Mouse (Mus musculus) regulatory T cell (primary cell): ENCODE measurements at regions not wholly inside any gene's neighbourhood (a gene's known extent, or its start where the extent isn't known, plus 50 kb on each side); places are given as distances from the start of the nearest gene placed in this dataset.
"Not testable (repeated sequence)": the region's sequence is repeated elsewhere in the genome, so short reads cannot be mapped to it uniquely, and the experiment has no call there.

Source experiments
- in situ Hi-C: fragments of 300-600 bp; cut with MboI, MseI; formaldehyde crosslinking; loops from one replicate; pipeline ENCODE4 v1.15.1; 2025; ENCODE audit warnings: high pct_unique_total_duplicates

GRCm38 (mm10) chr13:60470426-60471398, 131.0 kb upstream of the Dapk1 start:
- in situ Hi-C loops = loop anchor here (5.0 kb wide), 2 partner anchors 272 to 623 kb away; no protein-coding TSS in a partner anchor

- in situ Hi-C loops = loop anchor here (5.0 kb wide), 2 partner anchors 271 to 624 kb away; no protein-coding TSS in a partner anchor
Observed at GRCm38 (mm10) chr13:60471602-60472001, 130.1 kb upstream of the Dapk1 start.

DNA sequence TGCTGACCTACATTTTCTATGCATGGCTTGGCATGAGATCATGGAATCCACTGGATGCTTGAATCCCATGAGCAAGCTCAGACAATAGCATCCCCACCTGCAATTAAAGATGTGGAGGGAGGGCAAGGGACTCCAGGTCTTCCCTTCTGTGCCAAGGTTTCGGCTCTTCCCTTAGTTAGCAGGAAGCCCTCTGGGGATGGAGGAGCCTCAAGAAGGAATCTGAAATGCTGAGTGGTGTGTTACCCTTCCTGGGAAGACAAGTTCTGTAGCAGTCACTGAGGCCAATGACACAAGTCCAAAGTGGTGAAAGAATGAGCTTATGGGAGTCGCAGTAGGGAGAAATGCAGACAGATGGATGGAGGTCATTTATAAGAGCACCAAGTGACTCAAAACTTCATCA, 125.4 kb upstream of the Dapk1 start:
- in situ Hi-C loops = no loop called here

- in situ Hi-C loops = no loop called here
Observed at GRCm38 (mm10) chr13:60478301-60478700, 123.4 kb upstream of the Dapk1 start.

- in situ Hi-C loops = no loop called here
Observed at GRCm38 (mm10) chr13:60479043-60479861, 122.5 kb upstream of the Dapk1 start.

DNA sequence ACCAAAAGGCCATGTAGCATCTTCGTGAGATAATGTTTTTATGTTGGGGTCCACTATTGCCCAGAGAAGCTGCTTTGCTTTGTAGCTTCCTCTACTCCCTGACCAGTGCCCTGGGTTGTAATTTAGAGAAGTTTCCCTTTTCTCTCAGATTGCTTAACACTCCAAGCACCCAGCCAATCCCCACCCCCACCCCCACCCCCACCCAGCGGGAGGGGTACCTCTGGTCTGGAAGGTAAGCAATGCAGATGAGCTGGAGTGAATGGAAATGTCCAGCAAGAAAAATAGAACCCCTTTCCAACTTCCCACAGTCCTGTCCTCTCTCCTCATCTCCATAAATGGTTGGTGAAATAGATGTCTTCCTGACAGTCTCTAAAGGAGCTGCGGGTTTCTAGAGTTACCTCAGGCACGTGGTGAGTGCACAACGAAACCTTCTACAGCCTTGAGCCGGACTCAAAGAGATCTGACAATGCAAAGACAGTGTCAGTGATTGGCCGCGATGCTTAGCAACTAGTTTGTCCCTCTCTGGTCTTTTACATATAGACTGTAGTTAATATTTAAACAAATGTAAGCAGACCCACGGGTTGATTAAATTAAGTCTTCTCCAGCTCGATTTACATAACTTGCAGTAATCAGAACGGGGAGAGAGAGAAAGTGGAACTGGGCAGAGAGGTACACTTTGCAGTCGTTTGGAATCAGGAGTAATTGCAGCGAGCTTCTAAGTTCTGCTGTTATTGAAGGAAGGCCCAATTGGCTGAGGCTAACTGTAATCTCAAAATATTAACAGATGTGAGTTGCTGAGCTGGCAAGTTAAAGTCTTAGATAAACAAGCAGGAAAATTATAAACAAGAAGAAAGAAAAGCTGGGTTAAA, 121.7 kb upstream of the Dapk1 start:
- in situ Hi-C loops = no loop called here

DNA sequence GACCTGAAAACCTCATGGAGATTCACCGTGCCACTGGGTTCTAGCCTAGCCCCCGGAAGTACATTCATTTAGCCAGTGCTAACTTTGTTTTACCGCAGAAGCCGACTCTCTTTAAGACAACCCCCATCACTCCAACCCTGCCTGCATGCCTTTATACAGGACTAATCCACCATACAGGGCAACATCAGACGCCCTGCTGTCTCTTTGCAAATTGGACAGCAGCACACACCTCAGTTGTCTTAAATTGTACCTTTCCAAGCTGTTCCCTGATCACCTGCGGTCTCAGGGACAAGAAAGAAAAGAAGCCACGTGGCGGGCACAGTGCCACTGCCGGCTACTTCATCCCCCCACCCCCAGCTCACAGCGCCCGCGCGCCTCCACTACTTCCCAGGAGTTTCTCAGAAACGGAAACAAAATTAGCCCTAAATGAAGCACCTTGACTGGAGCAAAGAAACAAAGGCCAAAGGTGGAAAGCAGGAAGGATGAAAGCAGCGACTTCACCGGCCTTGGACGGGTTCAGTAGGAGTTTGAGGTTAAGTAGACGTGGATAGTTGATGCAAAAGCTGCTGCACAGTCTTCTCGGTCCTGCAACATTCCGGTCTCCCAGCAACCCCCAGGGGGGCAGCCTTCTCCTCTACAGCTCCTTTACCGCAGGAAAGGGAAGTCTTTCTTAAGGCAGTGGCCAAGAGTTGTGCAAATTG, 120.9 kb upstream of the Dapk1 start:
- in situ Hi-C loops = no loop called here

DNA sequence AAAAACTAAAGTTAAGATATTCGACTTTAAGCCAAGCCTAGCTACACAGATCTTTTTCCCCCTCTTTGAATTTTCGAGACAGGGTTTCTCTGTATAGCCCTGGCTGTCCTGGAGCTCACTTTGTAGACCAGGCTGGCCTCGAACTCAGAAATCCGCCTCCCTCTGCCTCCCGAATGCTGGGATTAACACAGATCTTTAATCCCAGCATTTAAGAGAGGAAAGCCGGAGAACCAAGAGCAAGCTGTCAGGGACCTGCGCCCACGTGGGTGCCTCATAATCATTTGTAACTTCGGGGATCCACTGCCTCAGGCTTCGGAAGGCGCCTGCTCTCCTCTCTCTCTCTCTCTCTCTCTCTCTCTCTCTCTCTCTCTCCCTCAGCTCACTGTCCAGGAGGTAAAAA, 120.3 kb upstream of the Dapk1 start:
- in situ Hi-C loops = not testable (repeated sequence)

DNA sequence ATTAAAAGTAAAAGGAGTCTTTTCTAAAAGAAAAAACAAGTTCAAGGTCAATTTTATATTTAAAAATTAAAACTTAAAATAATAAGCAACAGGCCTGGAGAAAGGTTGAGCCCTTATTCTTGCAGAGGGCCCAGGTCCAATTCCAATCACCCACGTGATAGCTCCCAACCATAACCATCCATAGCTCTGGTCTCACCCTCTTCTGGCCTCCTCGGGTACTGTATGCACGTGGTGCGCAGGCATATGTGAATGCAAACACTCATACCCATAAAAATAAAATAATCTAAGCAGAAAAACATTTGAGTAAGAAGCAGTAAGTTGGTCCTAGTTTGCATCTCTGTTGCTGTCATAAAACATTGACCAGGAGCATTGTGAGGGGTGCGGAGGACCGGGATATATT, 119.8 kb upstream of the Dapk1 start:
- in situ Hi-C loops = no loop called here

- in situ Hi-C loops = no loop called here
Observed at GRCm38 (mm10) chr13:60486105-60486504, 115.6 kb upstream of the Dapk1 start.

- in situ Hi-C loops = no loop called here
Observed at GRCm38 (mm10) chr13:60486871-60487270, 114.9 kb upstream of the Dapk1 start.

DNA sequence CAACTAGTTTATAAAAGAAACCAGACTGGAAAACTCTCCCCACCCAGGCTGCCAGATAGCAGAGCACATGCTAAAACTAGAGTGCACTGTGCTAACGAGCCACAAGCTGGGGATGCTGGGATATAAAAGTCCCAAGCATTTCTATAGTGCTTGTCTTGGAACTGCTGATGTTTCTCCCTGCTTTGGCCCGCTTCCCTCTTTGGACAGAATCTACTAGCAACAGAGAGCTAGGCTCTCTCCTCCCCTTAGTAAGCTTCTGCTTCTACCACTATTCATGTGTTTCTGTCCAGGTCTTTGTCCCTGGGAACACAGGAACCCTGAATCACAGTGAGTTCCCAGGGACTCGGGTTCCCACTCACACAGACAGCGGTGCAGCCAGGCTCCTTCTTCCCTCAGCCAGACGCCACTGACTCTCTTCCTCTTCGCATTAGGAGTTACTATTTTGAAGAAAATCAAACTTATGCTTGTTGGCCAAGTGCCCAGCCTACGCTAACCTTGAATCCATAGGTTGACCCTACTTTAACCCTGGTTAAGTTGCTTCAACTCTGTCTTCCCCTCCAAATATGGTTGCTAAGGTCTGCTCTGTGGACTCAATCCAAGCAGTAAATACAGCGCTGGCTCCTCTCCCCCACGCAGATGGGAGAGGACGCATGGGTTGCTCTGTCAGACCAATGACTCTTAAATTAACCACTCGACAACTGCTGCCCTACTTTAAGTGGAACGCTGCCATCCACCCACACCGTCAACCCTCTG, 113.4 kb upstream of the Dapk1 start:
- in situ Hi-C loops = no loop called here

GRCm38 (mm10) chr13:60488884-60489265, 112.9 kb upstream of the Dapk1 start:
- in situ Hi-C loops = no loop called here

DNA sequence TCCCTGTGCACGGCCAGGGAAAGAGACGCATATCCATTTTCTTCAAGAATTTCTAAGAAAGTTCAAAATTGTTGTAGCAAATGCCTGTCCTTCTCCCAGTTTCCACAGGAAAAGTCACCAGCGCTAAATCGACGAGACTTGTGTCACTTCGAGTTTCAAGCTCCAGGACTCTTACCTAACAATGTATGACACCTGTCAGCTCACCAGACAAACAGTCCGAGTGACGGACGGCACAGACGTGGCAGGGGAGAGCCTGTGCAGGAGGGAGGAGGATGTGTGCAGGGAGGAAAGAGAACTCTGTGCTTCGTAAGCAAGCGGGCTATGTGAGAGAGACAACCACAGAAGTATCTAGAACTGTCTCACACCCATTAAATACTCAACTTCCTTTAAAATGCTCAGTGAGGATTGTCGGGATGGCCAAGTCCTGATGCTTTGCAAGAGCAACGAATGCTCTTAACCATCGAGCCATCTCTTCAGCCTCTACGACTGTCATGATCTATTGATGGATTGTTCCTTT, 109.7 kb upstream of the Dapk1 start:
- in situ Hi-C loops = no loop called here

- in situ Hi-C loops = no loop called here
Observed at GRCm38 (mm10) chr13:60493836-60494235, 107.9 kb upstream of the Dapk1 start.

DNA sequence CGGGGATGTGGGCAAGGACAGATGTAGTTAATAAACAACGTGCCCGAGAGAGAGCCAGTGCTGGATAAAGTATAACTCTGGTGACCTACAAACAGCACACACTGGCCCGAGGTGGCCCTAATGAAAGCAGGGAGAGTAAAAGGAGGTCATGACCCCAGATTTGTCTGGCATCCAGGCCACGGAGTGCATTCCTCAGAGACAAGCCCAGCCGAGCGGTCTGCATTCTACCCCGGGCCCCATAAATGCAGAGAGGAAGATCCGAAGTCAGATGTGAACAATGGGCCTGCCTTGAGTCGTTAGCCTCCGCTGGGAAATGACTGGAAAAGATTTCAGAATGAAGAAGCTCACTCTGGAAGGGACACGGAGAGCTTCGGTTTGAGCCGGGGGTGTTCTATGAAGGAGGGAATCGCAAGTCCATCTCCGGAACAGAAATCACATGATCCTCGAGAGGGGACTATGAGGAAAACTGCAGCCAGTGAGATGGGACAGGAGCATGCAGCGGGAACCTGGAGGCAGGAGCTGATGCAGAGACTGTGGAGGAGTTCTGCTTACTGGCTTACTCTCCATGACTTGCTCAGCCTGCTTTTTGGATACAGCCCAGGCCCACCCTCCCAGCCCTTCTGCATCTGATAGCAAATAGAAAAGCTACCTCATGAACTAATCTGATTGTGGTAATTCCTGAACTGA, 103.9 kb upstream of the Dapk1 start:
- in situ Hi-C loops = no loop called here

DNA sequence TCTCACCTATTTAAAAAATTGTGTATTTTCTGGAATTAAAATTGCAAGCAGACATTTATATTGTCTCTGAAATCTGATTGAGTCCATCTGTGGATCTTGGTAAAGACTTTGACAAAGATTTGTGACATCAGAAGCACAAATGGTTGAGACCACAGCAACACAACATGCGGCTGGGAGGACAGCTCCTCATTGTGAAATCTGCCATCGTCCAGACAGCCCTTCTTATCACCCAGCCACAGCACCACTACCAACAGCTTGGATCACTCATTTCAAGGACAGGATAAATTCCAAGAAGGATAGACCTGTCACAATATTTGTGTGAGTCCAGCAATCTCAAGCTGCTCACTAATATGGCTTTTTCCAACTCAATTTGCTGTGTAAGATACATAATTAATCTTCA, 97.6 kb upstream of the Dapk1 start:
- in situ Hi-C loops = no loop called here

GRCm38 (mm10) chr13:60507611-60508010, 94.1 kb upstream of the Dapk1 start:
- in situ Hi-C loops = no loop called here

DNA sequence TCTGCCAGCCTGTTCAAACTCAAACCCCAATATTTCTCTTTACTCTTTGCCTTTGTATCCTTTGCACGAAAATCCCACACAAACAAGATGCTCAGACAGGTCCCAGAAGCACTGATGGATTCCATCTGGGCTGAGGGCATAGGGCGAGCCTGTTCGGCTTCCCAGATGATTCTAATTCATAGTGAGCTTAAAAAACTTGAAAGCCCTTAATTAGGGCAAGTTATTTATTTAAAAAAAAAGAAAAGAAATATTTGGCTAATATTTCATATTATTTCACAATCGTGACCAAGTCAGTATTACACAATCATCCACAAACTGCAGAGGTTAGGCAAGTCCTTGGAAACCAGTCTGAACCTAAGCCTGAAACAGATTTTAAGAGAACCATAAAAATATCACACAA, 93.7 kb upstream of the Dapk1 start:
- in situ Hi-C loops = no loop called here
